Mouse (Mus musculus) heart, postnatal 0 days (tissue): Measurements from ENCODE around the gene St6galnac5. TPM values are rescaled to one million over a fixed set of nuclear protein-coding genes. Genes with fewer than 3 reads are reported as not detected.

Source experiments
- ATAC-seq: fragments of 200-750 bp; cut with Nextera tagmentation; 2 replicates; pipeline ENCODE4 v1.8.0; 2017; ENCODE audit warnings: low read depth, moderate number of reproducible peaks, moderate library complexity; ENCODE audit not compliant: insufficient read depth
- DNase-seq: peaks from one replicate; pipeline ENCODE4 v3.0.0-alpha.2; 2016; ENCODE audit warnings: low spot score
- H3K27ac ChIP-seq: fragments of 300-500 bp; sonication (generic); 2 replicates; pipeline ENCODE4 v1.5.1; 2014; ENCODE audit warnings: low read depth, mild to moderate bottlenecking
- H3K27me3 ChIP-seq: fragments of 300-500 bp; sonication (generic); 2 replicates; pipeline ENCODE4 v1.6.1; 2014; ENCODE audit warnings: low read length, mixed read lengths; ENCODE audit not compliant: control insufficient read depth, insufficient read depth
- H3K36me3 ChIP-seq: fragments of 300-500 bp; sonication (generic); replicated peaks from 2 replicates; pipeline ENCODE4 v1.6.1; 2014; ENCODE audit warnings: low read length, mixed read lengths; ENCODE audit not compliant: control insufficient read depth, insufficient read depth
- H3K4me1 ChIP-seq: fragments of 300-500 bp; sonication (generic); 2 replicates; pipeline ENCODE4 v1.6.1; 2014; ENCODE audit warnings: antibody characterized with exemption; ENCODE audit not compliant: control insufficient read depth, insufficient read depth
- H3K4me2 ChIP-seq: fragments of 300-500 bp; sonication (generic); 2 replicates; pipeline ENCODE4 v1.6.1; 2014; ENCODE audit warnings: low read depth, mild to moderate bottlenecking, low read length, moderate library complexity
- H3K4me3 ChIP-seq: fragments of 300-500 bp; sonication (generic); 2 replicates; pipeline ENCODE4 v1.5.1; 2014; ENCODE audit warnings: low read depth, low read length
- H3K9ac ChIP-seq: fragments of 300-500 bp; sonication (generic); replicated peaks from 2 replicates; pipeline ENCODE4 v1.6.1; 2014; ENCODE audit warnings: low read depth, low read length, mixed read lengths
- H3K9me3 ChIP-seq: fragments of 300-500 bp; sonication (generic); replicated peaks from 2 replicates; pipeline ENCODE4 v1.6.1; 2016; ENCODE audit warnings: low read length; ENCODE audit not compliant: control insufficient read depth
- CTCF ChIP-seq: IDR thresholded peaks from 2 replicates; pipeline ENCODE4 v1.5.1; 2016; ENCODE audit warnings: antibody characterized with exemption, control low read depth, low read depth
- EP300 ChIP-seq: IDR thresholded peaks from 2 replicates; pipeline ENCODE4 v1.6.1; 2016; ENCODE audit warnings: antibody characterized with exemption, low read depth
- WGBS: fragments of 180-500 bp; shearing (Covaris S2); extraction: QIAGEN DNeasy Blood & Tissue Kit; methylation state at CpG from one replicate; pipeline ENCODE4 v1.1.7; 2014; 5-methylcytosine and 5-hydroxymethylcytosine counted together
- polyA plus RNA-seq: library from polyadenylated mRNA; unstranded; fragments of >200 nt; fragmentation: Nextera tagmentation; extraction: Ambion mirVana; gene quantifications from 2 replicates; pipeline ENCODE4 v1.2.1, GENCODE M21; 2015
- total RNA-seq: library from RNA; depleted of rRNA; stranded (reverse); fragments of >200 nt; gene quantifications from 2 replicates; pipeline ENCODE4 v1.2.3, GENCODE M21; 2014; ENCODE audit warnings: low replicate concordance

The St6galnac5 gene
- total and polyA plus RNA-seq, 2 experiments from 2014 or later: 0.03 TPM; not detected in 1

DNA sequence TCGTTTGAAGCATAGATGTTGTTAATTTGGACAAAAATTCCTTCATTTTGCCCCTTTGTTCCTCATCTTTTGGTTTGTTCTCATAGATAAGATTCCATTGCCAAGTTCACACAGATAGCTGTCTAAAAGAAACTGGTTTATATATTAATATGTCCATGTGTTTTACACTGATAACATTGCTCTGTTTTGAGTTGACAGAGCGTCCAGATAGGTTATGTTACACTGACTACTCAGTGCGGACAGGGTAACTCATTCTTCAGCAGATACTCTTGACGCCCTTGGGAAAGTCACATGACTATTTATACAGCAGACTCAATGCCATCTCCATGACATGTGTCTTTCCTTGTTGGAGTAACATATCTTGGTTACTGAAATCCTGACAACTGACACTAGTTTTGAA is 25.3 kb downstream of the St6galnac5 start:
- no peak for ATAC-seq
- no peaks in the 10 kb centered on the region for H3K4me1 ChIP-seq
- no peak overlapping the region for H3K27ac ChIP-seq
- 64% methylated on average over 4 of the region's 4 CpGs for WGBS
- H3K36me3 ChIP-seq: no peaks in the 10 kb centered on the region
- 0 out of 2 replicates have a peak, but pooled peaks cover 2% of the 10 kb centered on the region for H3K27me3 ChIP-seq
- no peak overlapping the region for H3K4me2 ChIP-seq
- H3K9ac ChIP-seq: no peak overlapping the region
- H3K4me3 ChIP-seq: no peak overlapping the region
- no peak for DNase-seq
- TF ChIP-seq EP300 (no peak), CTCF (no peak)
- H3K9me3 ChIP-seq: no peaks in the 10 kb centered on the region

DNA sequence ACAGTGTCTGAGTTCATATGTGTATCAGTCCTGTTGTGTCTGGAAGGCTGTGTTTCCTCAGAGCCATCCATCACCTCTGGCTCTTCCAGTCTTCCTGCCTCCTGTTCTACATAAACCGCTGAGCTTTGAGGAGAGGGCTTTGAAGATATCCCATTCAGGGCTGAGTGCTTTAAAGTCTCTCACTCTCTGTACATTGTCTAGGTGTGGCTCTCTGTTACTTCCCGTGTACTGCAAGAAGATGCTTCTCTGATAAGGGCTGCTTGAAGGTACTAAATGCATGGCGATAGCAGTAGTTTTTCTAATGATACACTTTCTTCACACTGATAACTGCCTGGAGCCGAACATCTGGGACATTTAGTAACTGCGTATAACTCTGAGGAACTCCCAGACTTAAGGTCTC is 26.0 kb downstream of the St6galnac5 start:
- 52% methylated on average over 5 of the region's 5 CpGs for WGBS
- no peak overlapping the region for H3K4me3 ChIP-seq
- no peaks in the 10 kb centered on the region for H3K4me1 ChIP-seq
- H3K36me3 ChIP-seq: no peaks in the 10 kb centered on the region
- DNase-seq (no peak), ATAC-seq (no peak)
- H3K27ac ChIP-seq: no peak overlapping the region
- 0 out of 2 replicates have a peak, but pooled peaks cover 2% of the 10 kb centered on the region for H3K27me3 ChIP-seq
- no peak for TF ChIP-seq CTCF
- no peaks in the 10 kb centered on the region for H3K9me3 ChIP-seq
- no peak overlapping the region for H3K9ac ChIP-seq
- H3K4me2 ChIP-seq: no peak overlapping the region

DNA sequence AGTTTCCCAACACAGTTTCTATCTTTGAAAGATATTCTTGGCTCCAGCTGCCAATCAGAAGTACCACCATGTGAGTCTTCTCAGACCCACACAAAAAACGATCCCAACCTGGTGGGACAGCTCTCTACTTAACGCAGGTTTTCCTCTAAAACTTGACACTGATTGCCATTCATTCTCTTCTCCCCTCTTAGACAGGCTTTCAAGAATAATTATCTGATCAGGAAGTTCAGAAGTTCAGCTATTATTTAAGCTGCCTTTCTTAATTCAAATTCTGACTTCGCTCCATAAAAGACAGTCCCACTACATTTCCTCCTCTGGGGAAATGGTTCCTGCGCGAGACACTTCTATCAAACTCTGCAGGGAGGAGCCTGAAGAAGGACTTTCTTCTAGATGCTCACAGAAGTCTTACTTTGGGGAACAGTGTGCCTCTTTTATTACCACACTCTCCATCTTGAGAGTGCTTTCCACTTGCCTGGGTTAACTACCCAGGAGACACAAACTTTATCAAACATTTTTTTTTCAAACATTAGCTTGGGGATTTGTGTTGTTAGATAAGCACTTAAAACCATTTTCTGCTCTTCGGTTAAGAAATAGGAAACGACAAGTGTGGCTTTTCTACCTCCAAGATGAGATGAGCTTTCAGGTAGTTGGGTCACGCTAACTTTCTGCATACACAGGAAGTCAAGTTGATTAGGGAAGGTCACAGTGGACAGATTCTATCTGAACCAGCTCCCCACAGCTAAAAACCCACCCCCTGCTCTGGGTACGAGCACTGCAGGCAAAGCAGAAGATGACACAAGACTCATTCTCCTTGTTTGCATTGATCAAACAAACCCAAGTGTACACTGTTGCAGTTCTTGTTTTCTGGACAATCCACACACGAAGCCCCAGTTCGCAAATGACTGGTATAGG is 30.2 kb downstream of the St6galnac5 start:
- WGBS: 64% methylated on average over 11 of the region's 11 CpGs

DNA sequence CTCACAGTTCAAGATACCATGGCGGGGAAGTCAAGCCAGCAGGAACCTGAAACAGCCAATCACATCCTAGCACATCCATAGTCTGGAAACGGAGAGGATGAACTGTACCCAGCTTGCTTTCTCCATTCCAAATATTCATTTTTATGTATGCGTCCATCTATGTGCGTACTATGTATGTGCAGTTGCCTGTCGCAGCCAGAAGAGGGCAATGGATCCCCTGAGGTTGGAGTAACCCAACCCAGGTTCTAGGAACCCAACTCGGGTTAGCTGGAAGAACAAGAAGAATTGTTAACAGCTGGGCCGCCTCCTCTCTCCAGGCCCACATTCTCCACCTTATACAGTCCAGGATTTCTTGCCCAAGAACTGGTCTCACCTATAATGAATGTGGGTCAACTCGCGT is 31.1 kb downstream of the St6galnac5 start:
- Histone ChIP-seq H3K9me3 (no peaks in the 10 kb centered on the region), H3K36me3 (no peaks in the 10 kb centered on the region), H3K4me1 (no peaks in the 10 kb centered on the region), H3K27ac (no peak overlapping the region), H3K4me3 (no peak overlapping the region), H3K27me3 (0 out of 2 replicates have a peak, but pooled peaks cover 2% of the 10 kb centered on the region), H3K9ac (no peak overlapping the region), H3K4me2 (no peak overlapping the region)
- DNase-seq: no peak
- no peak for ATAC-seq
- TF ChIP-seq EP300 (no peak), CTCF (no peak)
- WGBS: 89% methylated on average over 9 of the region's 9 CpGs

More for the DNA sequence above, 30.2 kb downstream of the St6galnac5 start:
- TF ChIP-seq CTCF: no peak
- no peak for TF ChIP-seq EP300
- H3K4me3 ChIP-seq: no peak overlapping the region
- no peak overlapping the region for H3K27ac ChIP-seq
- H3K27me3 ChIP-seq: 0 out of 2 replicates have a peak, but pooled peaks cover 2% of the 10 kb centered on the region
- no peaks in the 10 kb centered on the region for H3K4me1 ChIP-seq
- ATAC-seq (no peak), DNase-seq (no peak)
- no peaks in the 10 kb centered on the region for H3K36me3 ChIP-seq
- H3K4me2 ChIP-seq: no peak overlapping the region
- no peaks in the 10 kb centered on the region for H3K9me3 ChIP-seq
- no peak overlapping the region for H3K9ac ChIP-seq

DNA sequence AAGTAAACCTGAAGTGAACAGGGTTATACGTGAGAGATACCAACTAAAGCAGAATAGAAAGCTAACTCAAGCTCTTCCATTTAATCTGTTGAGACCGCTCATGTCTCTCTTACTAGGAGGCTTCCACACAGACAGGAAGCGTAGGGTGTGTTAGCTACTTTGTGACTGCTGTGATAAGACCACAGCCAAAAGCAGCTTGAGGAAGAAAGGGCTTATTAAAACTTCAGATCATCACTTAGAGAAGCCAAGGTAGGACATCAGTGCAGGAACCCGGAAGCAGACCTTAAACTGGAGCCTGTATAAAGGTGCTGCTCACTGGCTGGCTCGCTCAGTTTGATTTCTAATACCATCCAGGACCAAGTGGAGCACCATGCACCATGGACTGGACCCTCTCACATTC is 31.7 kb downstream of the St6galnac5 start:
- Histone ChIP-seq H3K27me3 (0 out of 2 replicates have a peak, but pooled peaks cover 2% of the 10 kb centered on the region), H3K4me3 (no peak overlapping the region), H3K9ac (no peak overlapping the region), H3K4me1 (no peaks in the 10 kb centered on the region), H3K36me3 (no peaks in the 10 kb centered on the region), H3K9me3 (no peaks in the 10 kb centered on the region), H3K27ac (no peak overlapping the region), H3K4me2 (no peak overlapping the region)
- ATAC-seq: no peak
- no peak for DNase-seq
- 74% methylated on average over 5 of the region's 5 CpGs for WGBS
- TF ChIP-seq CTCF (no peak), EP300 (no peak)
